Mouse (Mus musculus): ENCODE results near the gene Itgb5. TPM values are rescaled to one million over a fixed set of nuclear protein-coding genes. Genes with fewer than 3 reads are reported as not detected.
A peak's percentile ranks its signal among the peaks of the same experiment; 100 is the strongest.

The Itgb5 gene
- polyA plus RNA-seq, 1 experiment from 2014 or later, result 15.0 TPM

GRCm38 (mm10) chr16:33880765-33881164, 51.3 kb downstream of the Itgb5 start:
- H3K9me3 ChIP-seq (replicated peaks; ENCODE audit: control insufficient read depth, low read length), result no peaks in the 10 kb centered on the region
- no peak overlapping the region for H3K4me3 ChIP-seq (replicated peaks; ENCODE audit: low read length)
- H3K4me2 ChIP-seq (ENCODE audit: low read depth, low read length), result no peak overlapping the region
- no peak for ATAC-seq (ENCODE audit: insufficient read depth, low FRiP score)
- WGBS, result 89% methylated on average over 4 of the region's 4 CpGs
- H3K27me3 ChIP-seq (ENCODE audit: control insufficient read depth, insufficient read depth, low read length), result no peaks in the 10 kb centered on the region
- H3K4me1 ChIP-seq (ENCODE audit: control insufficient read depth, insufficient read depth, low read length), result peaks cover 60% of the 10 kb centered on the region
- no peaks in the 10 kb centered on the region for H3K36me3 ChIP-seq (ENCODE audit: control insufficient read depth, insufficient read depth, low read length)
- H3K27ac ChIP-seq (ENCODE audit: low read length), result no peak overlapping the region
- H3K9ac ChIP-seq (ENCODE audit: low read length), result no peak overlapping the region

GRCm38 (mm10) chr16:33882540-33882939, 53.1 kb downstream of the Itgb5 start:
- H3K27ac ChIP-seq (ENCODE audit: low read length), result peak overlapping the region; percentile 94
- no peaks in the 10 kb centered on the region for H3K9me3 ChIP-seq (replicated peaks; ENCODE audit: control insufficient read depth, low read length)
- H3K4me3 ChIP-seq (replicated peaks; ENCODE audit: low read length), result no peak overlapping the region
- peak; percentile 35 for ATAC-seq (ENCODE audit: insufficient read depth, low FRiP score)
- H3K4me2 ChIP-seq (ENCODE audit: low read depth, low read length), result peak overlapping the region; percentile 17; the same call in 1 of the 2 replicates
- H3K27me3 ChIP-seq (ENCODE audit: control insufficient read depth, insufficient read depth, low read length), result no peaks in the 10 kb centered on the region
- no peak overlapping the region for H3K9ac ChIP-seq (ENCODE audit: low read length)
- peaks cover 69% of the 10 kb centered on the region for H3K4me1 ChIP-seq (ENCODE audit: control insufficient read depth, insufficient read depth, low read length)
- 40% methylated on average over 4 of the region's 4 CpGs for WGBS
- no peaks in the 10 kb centered on the region for H3K36me3 ChIP-seq (ENCODE audit: control insufficient read depth, insufficient read depth, low read length)

- Histone ChIP-seq H3K9me3 (replicated peaks; ENCODE audit: control insufficient read depth, low read length) (no peaks in the 10 kb centered on the region), H3K27me3 (ENCODE audit: control insufficient read depth, insufficient read depth, low read length) (no peaks in the 10 kb centered on the region), H3K36me3 (ENCODE audit: control insufficient read depth, insufficient read depth, low read length) (no peaks in the 10 kb centered on the region), H3K4me3 (replicated peaks; ENCODE audit: low read length) (no peak overlapping the region), H3K9ac (ENCODE audit: low read length) (peak overlapping the region; percentile 53; the same call in 1 of the 2 replicates), H3K4me2 (ENCODE audit: low read depth, low read length) (peak overlapping the region; percentile 17; the same call in 1 of the 2 replicates), H3K4me1 (ENCODE audit: control insufficient read depth, insufficient read depth, low read length) (peaks cover 61% of the 10 kb centered on the region), H3K27ac (ENCODE audit: low read length) (peak overlapping the region; percentile 94)
- 34% methylated on average over 16 of the region's 16 CpGs for WGBS
- peak; percentile 75 for ATAC-seq (ENCODE audit: insufficient read depth, low FRiP score)
Observed at GRCm38 (mm10) chr16:33883046-33883975, 53.8 kb downstream of the Itgb5 start.

GRCm38 (mm10) chr16:33884201-33884600, 54.7 kb downstream of the Itgb5 start:
- H3K27me3 ChIP-seq (ENCODE audit: control insufficient read depth, insufficient read depth, low read length), result no peaks in the 10 kb centered on the region
- peak overlapping the region; percentile 94 for H3K27ac ChIP-seq (ENCODE audit: low read length)
- no peak for ATAC-seq (ENCODE audit: insufficient read depth, low FRiP score)
- no peaks in the 10 kb centered on the region for H3K9me3 ChIP-seq (replicated peaks; ENCODE audit: control insufficient read depth, low read length)
- H3K9ac ChIP-seq (ENCODE audit: low read length), result peak overlapping the region; percentile 13; the same call in 1 of the 2 replicates
- no peak overlapping the region for H3K4me3 ChIP-seq (replicated peaks; ENCODE audit: low read length)
- no peak overlapping the region for H3K4me2 ChIP-seq (ENCODE audit: low read depth, low read length)
- H3K4me1 ChIP-seq (ENCODE audit: control insufficient read depth, insufficient read depth, low read length), result peaks cover 52% of the 10 kb centered on the region
- H3K36me3 ChIP-seq (ENCODE audit: control insufficient read depth, insufficient read depth, low read length), result no peaks in the 10 kb centered on the region
- 57% methylated on average over 5 of the region's 5 CpGs for WGBS

- Histone ChIP-seq H3K27ac (ENCODE audit: low read length) (peak overlapping the region; percentile 94; the same call in 1 of the 2 replicates), H3K4me3 (replicated peaks; ENCODE audit: low read length) (no peak overlapping the region), H3K4me1 (ENCODE audit: control insufficient read depth, insufficient read depth, low read length) (peaks cover 52% of the 10 kb centered on the region), H3K36me3 (ENCODE audit: control insufficient read depth, insufficient read depth, low read length) (no peaks in the 10 kb centered on the region), H3K9me3 (replicated peaks; ENCODE audit: control insufficient read depth, low read length) (no peaks in the 10 kb centered on the region), H3K9ac (ENCODE audit: low read length) (no peak overlapping the region), H3K4me2 (ENCODE audit: low read depth, low read length) (no peak overlapping the region), H3K27me3 (ENCODE audit: control insufficient read depth, insufficient read depth, low read length) (no peaks in the 10 kb centered on the region)
- no peak for ATAC-seq (ENCODE audit: insufficient read depth, low FRiP score)
- WGBS, result 47% methylated on average over 11 of the region's 11 CpGs
Observed at GRCm38 (mm10) chr16:33885021-33885471, 55.6 kb downstream of the Itgb5 start.

- Histone ChIP-seq H3K9ac (ENCODE audit: low read length) (no peak overlapping the region), H3K27ac (ENCODE audit: low read length) (peak overlapping the region; percentile 32; the same call in 1 of the 2 replicates), H3K36me3 (ENCODE audit: control insufficient read depth, insufficient read depth, low read length) (no peaks in the 10 kb centered on the region), H3K4me2 (ENCODE audit: low read depth, low read length) (no peak overlapping the region), H3K9me3 (replicated peaks; ENCODE audit: control insufficient read depth, low read length) (no peaks in the 10 kb centered on the region), H3K4me3 (replicated peaks; ENCODE audit: low read length) (no peak overlapping the region), H3K27me3 (ENCODE audit: control insufficient read depth, insufficient read depth, low read length) (no peaks in the 10 kb centered on the region), H3K4me1 (ENCODE audit: control insufficient read depth, insufficient read depth, low read length) (peaks cover 58% of the 10 kb centered on the region)
- WGBS, result 79% methylated on average over 14 of the region's 14 CpGs
- ATAC-seq (ENCODE audit: insufficient read depth, low FRiP score), result no peak
Observed at GRCm38 (mm10) chr16:33885671-33886328, 56.3 kb downstream of the Itgb5 start.

- no peak for ATAC-seq (ENCODE audit: insufficient read depth, low FRiP score)
- WGBS, result 14% methylated on average over 6 of the region's 6 CpGs
- peak overlapping the region; percentile 2; the same call in 1 of the 2 replicates for H3K4me2 ChIP-seq (ENCODE audit: low read depth, low read length)
Observed at GRCm38 (mm10) chr16:33886665-33887064, 57.2 kb downstream of the Itgb5 start.

GRCm38 (mm10) chr16:33887981-33888380, 58.5 kb downstream of the Itgb5 start:
- H3K4me1 ChIP-seq (ENCODE audit: control insufficient read depth, insufficient read depth, low read length), result peaks cover 67% of the 10 kb centered on the region
- no peak for ATAC-seq (ENCODE audit: insufficient read depth, low FRiP score)

More at GRCm38 (mm10) chr16:33886665-33887064, 57.2 kb downstream of the Itgb5 start:
- Histone ChIP-seq H3K27ac (ENCODE audit: low read length) (peak overlapping the region; percentile 75), H3K36me3 (ENCODE audit: control insufficient read depth, insufficient read depth, low read length) (no peaks in the 10 kb centered on the region), H3K9ac (ENCODE audit: low read length) (no peak overlapping the region), H3K27me3 (ENCODE audit: control insufficient read depth, insufficient read depth, low read length) (no peaks in the 10 kb centered on the region), H3K9me3 (replicated peaks; ENCODE audit: control insufficient read depth, low read length) (no peaks in the 10 kb centered on the region), H3K4me1 (ENCODE audit: control insufficient read depth, insufficient read depth, low read length) (peaks cover 67% of the 10 kb centered on the region), H3K4me3 (replicated peaks; ENCODE audit: low read length) (no peak overlapping the region)

More at GRCm38 (mm10) chr16:33887981-33888380, 58.5 kb downstream of the Itgb5 start:
- Histone ChIP-seq H3K4me2 (ENCODE audit: low read depth, low read length) (no peak overlapping the region), H3K9me3 (replicated peaks; ENCODE audit: control insufficient read depth, low read length) (no peaks in the 10 kb centered on the region), H3K36me3 (ENCODE audit: control insufficient read depth, insufficient read depth, low read length) (no peaks in the 10 kb centered on the region), H3K9ac (ENCODE audit: low read length) (no peak overlapping the region), H3K27me3 (ENCODE audit: control insufficient read depth, insufficient read depth, low read length) (no peaks in the 10 kb centered on the region), H3K4me3 (replicated peaks; ENCODE audit: low read length) (no peak overlapping the region), H3K27ac (ENCODE audit: low read length) (no peak overlapping the region)
- WGBS, result 86% methylated on average over 2 of the region's 2 CpGs
